Mouse (Mus musculus) neural tube, embryonic 15.5 days (tissue): ENCODE results near the gene Zfp346. TPM values are rescaled to one million over a fixed set of nuclear protein-coding genes. Genes with fewer than 3 reads are reported as not detected.

ENCODE experiments used
- ATAC-seq: fragments of 200-750 bp; cut with Nextera tagmentation; 2 replicates; pipeline ENCODE4 v1.8.0; 2017; ENCODE audit warnings: mild to moderate bottlenecking, moderate TSS enrichment, moderate library complexity; ENCODE audit not compliant: low FRiP score
- H3K27ac ChIP-seq: fragments of 300-500 bp; sonication (generic); replicated peaks from 2 replicates; pipeline ENCODE4 v1.5.1; 2015; ENCODE audit warnings: mild to moderate bottlenecking, inconsistent platforms
- H3K27me3 ChIP-seq: fragments of 300-500 bp; sonication (generic); replicated peaks from 2 replicates; pipeline ENCODE4 v1.6.1; 2015; ENCODE audit warnings: inconsistent platforms
- H3K36me3 ChIP-seq: fragments of 300-500 bp; sonication (generic); 2 replicates; pipeline ENCODE4 v1.6.1; 2015; ENCODE audit warnings: inconsistent platforms
- H3K4me1 ChIP-seq: fragments of 300-500 bp; sonication (generic); 2 replicates; pipeline ENCODE4 v1.6.1; 2015; ENCODE audit warnings: inconsistent platforms
- H3K4me2 ChIP-seq: fragments of 300-500 bp; sonication (generic); 2 replicates; pipeline ENCODE4 v1.6.1; 2015; ENCODE audit warnings: inconsistent platforms, mild to moderate bottlenecking, moderate library complexity
- H3K4me3 ChIP-seq: fragments of 300-500 bp; sonication (generic); replicated peaks from 2 replicates; pipeline ENCODE4 v1.5.1; 2015; ENCODE audit warnings: mild to moderate bottlenecking, inconsistent platforms
- H3K9ac ChIP-seq: fragments of 300-500 bp; sonication (generic); replicated peaks from 2 replicates; pipeline ENCODE4 v1.6.1; 2015; ENCODE audit warnings: mild to moderate bottlenecking, inconsistent platforms
- H3K9me3 ChIP-seq: fragments of 300-500 bp; sonication (generic); replicated peaks from 2 replicates; pipeline ENCODE4 v1.6.1; 2016; ENCODE audit warnings: inconsistent platforms
- WGBS: fragments of 180-500 bp; shearing (Covaris S2); methylation state at CpG from one replicate; pipeline ENCODE4 v1.1.7; 2015; ENCODE audit warnings: mixed read lengths; 5-methylcytosine and 5-hydroxymethylcytosine counted together
- polyA plus RNA-seq: library from polyadenylated mRNA; unstranded; fragments of >200 nt; fragmentation: Nextera tagmentation; extraction: Ambion mirVana; gene quantifications from 2 replicates; pipeline ENCODE4 v1.2.1, GENCODE M21; 2015

The Zfp346 gene
- polyA plus RNA-seq, 1 experiment from 2014 or later = 29.9 TPM

GRCm38 (mm10) chr13:55177903-55178496 lies 72.9 kb downstream of the Zfp346 start:
- H3K36me3 ChIP-seq = no peaks in the 10 kb centered on the region
- WGBS = 63% methylated on average over 4 of the region's 4 CpGs
- H3K9ac ChIP-seq = no peak overlapping the region
- ATAC-seq = no peak
- H3K27ac ChIP-seq = no peak overlapping the region
- H3K9me3 ChIP-seq = no peaks in the 10 kb centered on the region
- peaks cover 8% of the 10 kb centered on the region for H3K4me1 ChIP-seq
- no peak overlapping the region for H3K4me2 ChIP-seq
- no peaks in the 10 kb centered on the region for H3K27me3 ChIP-seq
- H3K4me3 ChIP-seq = no peak overlapping the region

DNA sequence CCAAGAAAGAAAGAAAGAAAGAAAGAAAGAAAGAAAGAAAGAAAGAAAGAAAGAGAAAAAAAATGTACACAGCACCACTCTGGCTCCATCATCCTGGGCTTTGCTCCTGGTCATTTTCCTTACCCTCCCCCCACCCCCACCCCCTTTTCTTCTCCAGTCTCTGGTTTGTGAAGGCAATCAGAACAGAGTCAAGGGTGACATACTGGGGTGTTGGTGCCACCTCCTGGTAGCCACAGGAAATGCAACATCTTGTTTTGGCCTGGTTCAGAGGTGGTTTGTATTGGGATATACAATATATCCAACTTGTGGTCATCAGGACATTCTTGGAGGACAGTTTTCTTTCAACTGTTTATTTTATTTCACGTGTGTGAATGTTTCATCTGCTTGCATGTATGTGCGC lies 73.4 kb downstream of the Zfp346 start:
- no peak overlapping the region for H3K4me3 ChIP-seq
- peaks cover 8% of the 10 kb centered on the region for H3K4me1 ChIP-seq
- no peaks in the 10 kb centered on the region for H3K9me3 ChIP-seq
- ATAC-seq = 0 out of 2 replicates have a peak, but pooled peaks have one; percentile 23
- WGBS = 33% methylated on average over 2 of the region's 2 CpGs
- no peak overlapping the region for H3K4me2 ChIP-seq
- H3K27ac ChIP-seq = no peak overlapping the region
- H3K36me3 ChIP-seq = no peaks in the 10 kb centered on the region
- no peaks in the 10 kb centered on the region for H3K27me3 ChIP-seq
- no peak overlapping the region for H3K9ac ChIP-seq

DNA sequence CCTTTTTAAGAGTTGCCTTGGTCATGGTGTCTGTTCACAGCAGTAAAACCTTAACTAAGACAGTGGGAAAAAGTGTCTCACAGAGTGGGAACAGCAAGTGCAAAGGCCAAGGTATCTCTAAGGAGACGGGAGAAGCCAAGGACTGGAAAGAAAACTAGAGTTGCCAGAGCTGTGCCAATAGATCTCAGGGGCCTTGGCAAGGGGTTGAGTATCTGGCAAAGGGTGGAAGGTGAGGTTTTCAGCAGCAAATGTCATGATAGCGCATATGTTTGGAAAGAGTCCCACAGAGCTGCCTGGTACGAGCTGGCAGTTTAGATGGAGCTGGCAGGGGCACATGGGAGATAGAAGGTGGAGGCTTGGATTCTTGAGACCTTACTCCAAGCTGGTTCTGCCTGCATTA lies 74.5 kb downstream of the Zfp346 start:
- no peak for ATAC-seq
- WGBS = 85% methylated on average over 3 of the region's 3 CpGs

GRCm38 (mm10) chr13:55181786-55182172 lies 76.7 kb downstream of the Zfp346 start:
- peaks cover 8% of the 10 kb centered on the region for H3K4me1 ChIP-seq
- H3K36me3 ChIP-seq = no peaks in the 10 kb centered on the region
- ATAC-seq = no peak
- no peaks in the 10 kb centered on the region for H3K9me3 ChIP-seq
- no peak overlapping the region for H3K27ac ChIP-seq
- H3K9ac ChIP-seq = peak overlapping the region; percentile 36; the same call in 1 of the 2 replicates
- peak overlapping the region; percentile 31; the same call in 1 of the 2 replicates for H3K4me3 ChIP-seq
- H3K4me2 ChIP-seq = peak overlapping the region; percentile 56
- no peaks in the 10 kb centered on the region for H3K27me3 ChIP-seq
- 73% methylated on average over 2 of the region's 2 CpGs for WGBS

More for the DNA sequence above, 74.5 kb downstream of the Zfp346 start:
- H3K27me3 ChIP-seq = no peaks in the 10 kb centered on the region
- no peaks in the 10 kb centered on the region for H3K9me3 ChIP-seq
- no peak overlapping the region for H3K9ac ChIP-seq
- H3K36me3 ChIP-seq = no peaks in the 10 kb centered on the region
- H3K27ac ChIP-seq = no peak overlapping the region
- peaks cover 8% of the 10 kb centered on the region for H3K4me1 ChIP-seq
- no peak overlapping the region for H3K4me3 ChIP-seq
- H3K4me2 ChIP-seq = no peak overlapping the region

GRCm38 (mm10) chr13:55182173-55182894 lies 77.2 kb downstream of the Zfp346 start:
- WGBS = 4% methylated on average over 23 of the region's 23 CpGs

GRCm38 (mm10) chr13:55183382-55183781 lies 78.3 kb downstream of the Zfp346 start:
- H3K36me3 ChIP-seq = no peaks in the 10 kb centered on the region
- no peaks in the 10 kb centered on the region for H3K27me3 ChIP-seq
- no peaks in the 10 kb centered on the region for H3K9me3 ChIP-seq
- H3K4me2 ChIP-seq = no peak overlapping the region
- no peak overlapping the region for H3K27ac ChIP-seq
- 86% methylated on average over 6 of the region's 6 CpGs for WGBS
- H3K4me1 ChIP-seq = peaks cover 8% of the 10 kb centered on the region
- no peak overlapping the region for H3K4me3 ChIP-seq
- no peak for ATAC-seq
- H3K9ac ChIP-seq = no peak overlapping the region

More at GRCm38 (mm10) chr13:55182173-55182894, 77.2 kb downstream of the Zfp346 start:
- peak overlapping the region; percentile 31 for H3K4me3 ChIP-seq
- H3K27me3 ChIP-seq = no peaks in the 10 kb centered on the region
- no peaks in the 10 kb centered on the region for H3K9me3 ChIP-seq
- peak; percentile 76 for ATAC-seq
- H3K9ac ChIP-seq = peak overlapping the region; percentile 36; the same call in 1 of the 2 replicates
- peak overlapping the region; percentile 56 for H3K4me2 ChIP-seq
- H3K27ac ChIP-seq = peak overlapping the region; percentile 81
- peaks cover 8% of the 10 kb centered on the region for H3K4me1 ChIP-seq
- H3K36me3 ChIP-seq = no peaks in the 10 kb centered on the region

Other genes starting within 250 kb of the Zfp346 start
- gene Unc5a, start 155.9 kb upstream of the Zfp346 start, polyA plus RNA-seq = 12.1 and 12.7 TPM in 2 replicates
- 0.86 and 1.3 TPM in 2 replicates for gene Hk3, start 83.9 kb upstream of the Zfp346 start, polyA plus RNA-seq
- 17.3 and 19.4 TPM in 2 replicates for gene Uimc1, start 5.0 kb upstream of the Zfp346 start, polyA plus RNA-seq
- gene Gm17617, start 28.2 kb downstream of the Zfp346 start, polyA plus RNA-seq = not detected in 2 replicates
- 1.7 and 2.2 TPM in 2 replicates for gene Fgfr4, start 47.3 kb downstream of the Zfp346 start, polyA plus RNA-seq
- gene Nsd1, start 104.5 kb downstream of the Zfp346 start, polyA plus RNA-seq = 51.4 and 52.1 TPM in 2 replicates
- gene Prelid1, start 215.2 kb downstream of the Zfp346 start, polyA plus RNA-seq = 311 and 344 TPM in 2 replicates
- 97.0 and 102 TPM in 2 replicates for gene Rab24, start 216.6 kb downstream of the Zfp346 start, polyA plus RNA-seq
- gene Mxd3, start 224.5 kb downstream of the Zfp346 start, polyA plus RNA-seq = 9.3 and 11.4 TPM in 2 replicates